Mouse (Mus musculus) heart, embryonic 12.5 days (tissue): ENCODE data around the gene Tln2. TPM values are rescaled to one million over a fixed set of nuclear protein-coding genes. Genes with fewer than 3 reads are reported as not detected.
A peak's percentile ranks its signal among the peaks of the same experiment; 100 is the strongest.

ENCODE experiments used
- ATAC-seq: fragments of 200-750 bp; cut with Nextera tagmentation; 2 replicates; pipeline ENCODE4 v1.8.0; 2017; ENCODE audit warnings: moderate TSS enrichment, moderate library complexity; ENCODE audit not compliant: insufficient number of reproducible peaks, low FRiP score
- H3K27ac ChIP-seq: fragments of 300-500 bp; sonication (generic); 2 replicates; pipeline ENCODE4 v1.5.1; 2016; ENCODE audit warnings: mild to moderate bottlenecking, moderate library complexity; ENCODE audit not compliant: poor library complexity, severe bottlenecking
- H3K27me3 ChIP-seq: fragments of 300-500 bp; sonication (generic); replicated peaks from 2 replicates; pipeline ENCODE4 v1.6.1; 2016; ENCODE audit warnings: mild to moderate bottlenecking, moderate library complexity
- H3K36me3 ChIP-seq: fragments of 300-500 bp; sonication (generic); 2 replicates; pipeline ENCODE4 v1.6.1; 2016; ENCODE audit warnings: mild to moderate bottlenecking, moderate library complexity
- H3K4me1 ChIP-seq: fragments of 300-500 bp; sonication (generic); replicated peaks from 2 replicates; pipeline ENCODE4 v1.6.1; 2016; ENCODE audit warnings: mild to moderate bottlenecking
- H3K4me2 ChIP-seq: fragments of 300-500 bp; sonication (generic); 2 replicates; pipeline ENCODE4 v1.6.1; 2016; ENCODE audit warnings: mild to moderate bottlenecking, moderate library complexity
- H3K4me3 ChIP-seq: fragments of 300-500 bp; sonication (generic); 2 replicates; pipeline ENCODE4 v1.5.1; 2016; ENCODE audit warnings: mild to moderate bottlenecking
- H3K9ac ChIP-seq: fragments of 300-500 bp; sonication (generic); 2 replicates; pipeline ENCODE4 v1.6.1; 2016; ENCODE audit warnings: mild to moderate bottlenecking, moderate library complexity
- H3K9me3 ChIP-seq: fragments of 300-500 bp; sonication (generic); replicated peaks from 2 replicates; pipeline ENCODE4 v1.6.1; 2016; ENCODE audit warnings: mild to moderate bottlenecking, moderate library complexity
- WGBS: fragments of 180-500 bp; shearing (Covaris S2); methylation state at CpG from one replicate; pipeline ENCODE4 v1.1.7; 2016; 5-methylcytosine and 5-hydroxymethylcytosine counted together
- polyA plus RNA-seq: library from polyadenylated mRNA; unstranded; fragments of >200 nt; fragmentation: Nextera tagmentation; extraction: Ambion mirVana; gene quantifications from 2 replicates; pipeline ENCODE4 v1.2.1, GENCODE M21; 2016

The Tln2 gene
- polyA plus RNA-seq, 1 experiment from 2014 or later: 57.3 TPM

- 28% methylated on average over 3 of the region's 3 CpGs for WGBS
- peaks cover 15% of the 10 kb centered on the region for H3K4me1 ChIP-seq
- no peak overlapping the region for H3K27ac ChIP-seq
- H3K4me3 ChIP-seq: no peak overlapping the region
- no peak overlapping the region for H3K9ac ChIP-seq
- H3K9me3 ChIP-seq: peaks cover 5% of the 10 kb centered on the region
- H3K27me3 ChIP-seq: no peaks in the 10 kb centered on the region
- H3K4me2 ChIP-seq: no peak overlapping the region
- H3K36me3 ChIP-seq: peaks cover 7% of the 10 kb centered on the region
- no peak for ATAC-seq
Measured at GRCm38 (mm10) chr9:67509510-67509909, 50.0 kb downstream of the Tln2 start.

GRCm38 (mm10) chr9:67504669-67505260, 54.7 kb downstream of the Tln2 start:
- Histone ChIP-seq H3K36me3 (no peaks in the 10 kb centered on the region), H3K4me1 (peaks cover 19% of the 10 kb centered on the region), H3K9ac (no peak overlapping the region), H3K4me3 (no peak overlapping the region), H3K9me3 (no peaks in the 10 kb centered on the region), H3K27ac (no peak overlapping the region), H3K4me2 (no peak overlapping the region), H3K27me3 (no peaks in the 10 kb centered on the region)
- ATAC-seq: no peak
- WGBS: 85% methylated on average over 8 of the region's 8 CpGs

GRCm38 (mm10) chr9:67501801-67502200, 57.7 kb downstream of the Tln2 start:
- H3K4me3 ChIP-seq: no peak overlapping the region

GRCm38 (mm10) chr9:67496368-67496767, 63.1 kb downstream of the Tln2 start:
- no peak for ATAC-seq
- no peaks in the 10 kb centered on the region for H3K36me3 ChIP-seq
- no peaks in the 10 kb centered on the region for H3K9me3 ChIP-seq
- no peak overlapping the region for H3K4me3 ChIP-seq
- no peak overlapping the region for H3K27ac ChIP-seq
- 58% methylated on average over 2 of the region's 2 CpGs for WGBS
- no peak overlapping the region for H3K9ac ChIP-seq
- no peak overlapping the region for H3K4me2 ChIP-seq
- H3K27me3 ChIP-seq: no peaks in the 10 kb centered on the region
- peaks cover 32% of the 10 kb centered on the region for H3K4me1 ChIP-seq

More at GRCm38 (mm10) chr9:67501801-67502200, 57.7 kb downstream of the Tln2 start:
- WGBS: 73% methylated on average over 1 of the region's 1 CpGs
- H3K27ac ChIP-seq: no peak overlapping the region
- no peaks in the 10 kb centered on the region for H3K9me3 ChIP-seq
- no peaks in the 10 kb centered on the region for H3K27me3 ChIP-seq
- no peak overlapping the region for H3K9ac ChIP-seq
- no peak for ATAC-seq
- no peak overlapping the region for H3K4me2 ChIP-seq
- H3K36me3 ChIP-seq: no peaks in the 10 kb centered on the region
- H3K4me1 ChIP-seq: peaks cover 12% of the 10 kb centered on the region

GRCm38 (mm10) chr9:67495350-67495749, 64.2 kb downstream of the Tln2 start:
- Histone ChIP-seq H3K4me2 (no peak overlapping the region), H3K27ac (peak overlapping the region; percentile 33; the same call in 1 of the 2 replicates)

GRCm38 (mm10) chr9:67493876-67494552, 65.5 kb downstream of the Tln2 start:
- Histone ChIP-seq H3K4me1 (peaks cover 32% of the 10 kb centered on the region), H3K27me3 (no peaks in the 10 kb centered on the region), H3K9ac (no peak overlapping the region), H3K36me3 (no peaks in the 10 kb centered on the region), H3K4me3 (no peak overlapping the region), H3K27ac (no peak overlapping the region), H3K4me2 (no peak overlapping the region), H3K9me3 (no peaks in the 10 kb centered on the region)
- ATAC-seq: no peak
- WGBS: 83% methylated on average over 8 of the region's 8 CpGs

More at GRCm38 (mm10) chr9:67495350-67495749, 64.2 kb downstream of the Tln2 start:
- H3K9ac ChIP-seq: no peak overlapping the region
- H3K36me3 ChIP-seq: no peaks in the 10 kb centered on the region
- no peaks in the 10 kb centered on the region for H3K9me3 ChIP-seq
- ATAC-seq: 0 out of 2 replicates have a peak, but pooled peaks have one; percentile 51
- H3K4me3 ChIP-seq: no peak overlapping the region
- WGBS: 13% methylated on average over 3 of the region's 3 CpGs
- H3K27me3 ChIP-seq: no peaks in the 10 kb centered on the region
- peaks cover 32% of the 10 kb centered on the region for H3K4me1 ChIP-seq

- Histone ChIP-seq H3K4me2 (no peak overlapping the region), H3K4me1 (peaks cover 20% of the 10 kb centered on the region), H3K27ac (no peak overlapping the region), H3K27me3 (no peaks in the 10 kb centered on the region), H3K9ac (no peak overlapping the region), H3K9me3 (no peaks in the 10 kb centered on the region), H3K36me3 (no peaks in the 10 kb centered on the region), H3K4me3 (no peak overlapping the region)
- no peak for ATAC-seq
- 83% methylated on average over 3 of the region's 3 CpGs for WGBS
Measured at GRCm38 (mm10) chr9:67489370-67489769, 70.1 kb downstream of the Tln2 start.

GRCm38 (mm10) chr9:67486621-67487020, 72.9 kb downstream of the Tln2 start:
- Histone ChIP-seq H3K4me2 (no peak overlapping the region), H3K4me3 (no peak overlapping the region), H3K27ac (no peak overlapping the region), H3K9ac (no peak overlapping the region), H3K36me3 (no peaks in the 10 kb centered on the region), H3K9me3 (no peaks in the 10 kb centered on the region), H3K27me3 (0 out of 2 replicates have a peak, but pooled peaks cover 3% of the 10 kb centered on the region), H3K4me1 (peaks cover 31% of the 10 kb centered on the region)
- WGBS: 61% methylated on average over 5 of the region's 5 CpGs
- ATAC-seq: no peak

GRCm38 (mm10) chr9:67485169-67486072, 74.1 kb downstream of the Tln2 start:
- ATAC-seq: peak; percentile 45; the same call in 1 of the 2 replicates
- 66% methylated on average over 15 of the region's 15 CpGs for WGBS
- Histone ChIP-seq H3K27ac (no peak overlapping the region), H3K27me3 (peaks cover 8% of the 10 kb centered on the region; the same call in 1 of the 2 replicates), H3K9ac (no peak overlapping the region), H3K36me3 (no peaks in the 10 kb centered on the region), H3K9me3 (no peaks in the 10 kb centered on the region), H3K4me1 (peaks cover 36% of the 10 kb centered on the region), H3K4me2 (no peak overlapping the region; the same call in 1 of the 2 replicates), H3K4me3 (no peak overlapping the region)

GRCm38 (mm10) chr9:67482277-67482676, 77.2 kb downstream of the Tln2 start:
- no peak overlapping the region for H3K4me3 ChIP-seq
- H3K27me3 ChIP-seq: peaks cover 13% of the 10 kb centered on the region; the same call in 1 of the 2 replicates
- H3K9ac ChIP-seq: no peak overlapping the region
- no peak for ATAC-seq
- no peak overlapping the region for H3K27ac ChIP-seq
- H3K36me3 ChIP-seq: no peaks in the 10 kb centered on the region
- WGBS: 33% methylated on average over 1 of the region's 1 CpGs
- H3K4me1 ChIP-seq: peaks cover 56% of the 10 kb centered on the region
- no peaks in the 10 kb centered on the region for H3K9me3 ChIP-seq
- no peak overlapping the region for H3K4me2 ChIP-seq

- Histone ChIP-seq H3K9ac (no peak overlapping the region), H3K4me1 (peaks cover 56% of the 10 kb centered on the region)
- 13% methylated on average over 1 of the region's 1 CpGs for WGBS
Measured at GRCm38 (mm10) chr9:67481851-67482250, 77.7 kb downstream of the Tln2 start.

More at GRCm38 (mm10) chr9:67481851-67482250, 77.7 kb downstream of the Tln2 start:
- Histone ChIP-seq H3K27ac (no peak overlapping the region), H3K9me3 (no peaks in the 10 kb centered on the region), H3K4me3 (no peak overlapping the region), H3K27me3 (peaks cover 13% of the 10 kb centered on the region; the same call in 1 of the 2 replicates), H3K4me2 (no peak overlapping the region), H3K36me3 (no peaks in the 10 kb centered on the region)
- ATAC-seq: no peak
